Mouse (Mus musculus) midbrain, embryonic 11.5 days (tissue): ENCODE results near the gene Slc23a4. TPM values are rescaled to one million over a fixed set of nuclear protein-coding genes. Genes with fewer than 3 reads are reported as not detected.

Experiments
- ATAC-seq: fragments of 200-750 bp; cut with Nextera tagmentation; 2 replicates; pipeline ENCODE4 v1.8.0; 2017; ENCODE audit warnings: moderate TSS enrichment, moderate library complexity; ENCODE audit not compliant: low FRiP score
- DNase-seq: peaks from one replicate; pipeline ENCODE4 v3.0.0; 2015; ENCODE audit warnings: low spot score; ENCODE audit errors: missing footprints
- H3K27ac ChIP-seq: fragments of 300-500 bp; sonication (generic); 2 replicates; pipeline ENCODE4 v1.5.1; 2014; ENCODE audit warnings: low read depth, low read length
- H3K27me3 ChIP-seq: fragments of 300-500 bp; sonication (generic); 2 replicates; pipeline ENCODE4 v1.6.1; 2014; ENCODE audit warnings: mild to moderate bottlenecking, low read length, moderate library complexity, mixed read lengths; ENCODE audit not compliant: control insufficient read depth, insufficient read depth
- H3K36me3 ChIP-seq: fragments of 300-500 bp; sonication (generic); 2 replicates; pipeline ENCODE4 v1.6.1; 2014; ENCODE audit warnings: mild to moderate bottlenecking, low read length, moderate library complexity, mixed read lengths; ENCODE audit not compliant: control insufficient read depth, insufficient read depth
- H3K4me1 ChIP-seq: fragments of 300-500 bp; sonication (generic); 2 replicates; pipeline ENCODE4 v1.6.1; 2014; ENCODE audit warnings: low read length; ENCODE audit not compliant: control insufficient read depth, insufficient read depth
- H3K4me2 ChIP-seq: fragments of 300-500 bp; sonication (generic); 2 replicates; pipeline ENCODE4 v1.6.1; 2014; ENCODE audit warnings: mild to moderate bottlenecking, moderate library complexity
- H3K4me3 ChIP-seq: fragments of 300-500 bp; sonication (generic); 2 replicates; pipeline ENCODE4 v1.5.1; 2014; ENCODE audit warnings: low read depth, low read length
- H3K9ac ChIP-seq: fragments of 300-500 bp; sonication (generic); 2 replicates; pipeline ENCODE4 v1.6.1; 2014; ENCODE audit warnings: low read length
- H3K9me3 ChIP-seq: fragments of 300-500 bp; sonication (generic); 2 replicates; pipeline ENCODE4 v1.6.1; 2016; ENCODE audit warnings: low read length; ENCODE audit not compliant: control insufficient read depth
- WGBS: fragments of 180-500 bp; shearing (Covaris S2); extraction: QIAGEN DNeasy Blood & Tissue Kit; methylation state at CpG from one replicate; pipeline ENCODE4 v1.1.7; 2014; 5-methylcytosine and 5-hydroxymethylcytosine counted together
- polyA plus RNA-seq: library from polyadenylated mRNA; unstranded; fragments of >200 nt; fragmentation: Nextera tagmentation; extraction: Ambion mirVana; gene quantifications from 2 replicates; pipeline ENCODE4 v1.2.1, GENCODE M21; 2014

The Slc23a4 gene
- polyA plus RNA-seq, 1 experiment from 2014 or later, result 0.34 TPM

DNA sequence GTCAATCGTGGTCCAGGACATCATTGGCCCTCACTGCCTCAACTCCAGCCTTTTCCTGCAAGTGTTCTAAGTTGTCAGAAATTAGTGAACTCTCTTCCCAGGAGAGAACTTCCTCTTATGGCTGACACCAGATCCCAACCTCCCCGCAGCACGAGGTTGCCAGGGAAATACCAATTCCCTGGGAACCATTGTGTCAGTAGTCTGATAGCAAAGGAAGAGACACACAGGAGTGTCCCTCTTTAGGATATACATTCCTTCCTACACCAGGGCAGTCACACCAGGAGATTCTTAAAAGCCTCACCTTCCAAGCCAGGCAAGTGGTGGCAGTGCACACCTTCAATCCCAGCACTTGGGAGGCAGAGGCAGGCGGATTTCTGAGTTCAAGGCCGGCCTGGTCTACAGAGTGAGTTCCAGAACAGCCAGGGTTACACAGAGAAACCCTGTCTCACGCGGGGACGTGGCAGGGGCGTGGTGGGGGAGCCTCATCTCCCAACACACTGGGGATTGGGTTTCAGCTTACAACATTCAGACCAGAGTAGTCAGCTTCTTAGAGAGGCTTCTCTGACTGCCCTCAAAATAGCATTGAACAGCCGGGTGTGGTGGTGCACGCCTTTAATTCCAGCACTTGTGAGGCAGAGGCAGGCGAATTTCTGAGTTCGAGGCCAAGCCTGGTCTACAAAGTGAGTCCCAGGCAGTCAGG, 74.7 kb downstream of the Slc23a4 start:
- Histone ChIP-seq H3K27me3 (no peaks in the 10 kb centered on the region), H3K27ac (no peak overlapping the region), H3K4me1 (peaks cover 8% of the 10 kb centered on the region; the same call in 1 of the 2 replicates), H3K4me2 (no peak overlapping the region), H3K9ac (no peak overlapping the region), H3K9me3 (no peaks in the 10 kb centered on the region), H3K4me3 (no peak overlapping the region), H3K36me3 (no peaks in the 10 kb centered on the region)
- WGBS, result 87% methylated on average over 13 of the region's 13 CpGs
- ATAC-seq, result no peak
- no peak for DNase-seq

DNA sequence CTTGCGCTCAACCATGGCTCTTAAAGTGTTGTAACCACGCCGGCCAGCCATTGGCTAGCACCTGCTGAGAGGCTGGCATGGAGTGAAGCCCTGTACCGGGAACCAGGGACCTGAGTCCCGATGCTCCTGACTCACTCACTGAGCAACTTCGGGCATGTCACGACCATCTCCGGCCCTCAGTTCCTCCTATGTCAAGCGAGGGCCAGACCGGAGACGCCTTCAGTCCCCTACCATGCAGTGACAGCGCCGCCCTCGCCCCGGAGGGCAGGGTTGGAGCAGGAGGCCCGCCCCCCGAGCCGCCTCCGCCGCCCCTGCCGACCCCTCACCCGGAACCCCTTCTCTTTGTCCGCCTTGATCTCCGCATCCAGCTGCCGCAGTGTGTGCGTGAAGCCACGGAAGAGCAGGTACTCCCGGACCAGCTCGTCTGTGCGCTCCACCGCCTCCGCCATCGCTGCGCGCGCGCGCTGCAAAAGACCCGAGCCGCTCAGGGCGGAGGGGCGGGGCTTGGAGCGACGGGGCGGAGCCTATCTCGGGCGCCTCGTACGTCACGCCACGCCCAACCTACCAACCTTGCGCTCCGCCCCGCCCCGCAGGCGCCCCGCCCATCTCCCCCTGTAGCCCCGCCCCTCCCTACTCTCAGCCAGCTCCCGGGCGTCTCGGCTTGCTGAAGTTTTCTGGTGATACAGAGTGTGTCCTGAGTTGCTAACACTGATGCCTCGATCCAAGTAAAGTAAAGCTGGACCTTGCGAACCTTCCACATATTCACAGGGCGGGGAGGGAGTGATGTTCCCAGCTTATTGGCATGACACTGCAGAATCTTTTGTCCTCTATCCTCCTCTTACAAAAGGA, 77.6 kb downstream of the Slc23a4 start, which contains the start of gene Wdr91:
Wdr91 (minus strand) TSS at position 506 of the 849 bp plus-strand sequence.
- peak within 1 kb of the TSS; percentile 70; the same call in 1 of the 2 replicates for H3K27ac ChIP-seq
- H3K9ac ChIP-seq, result peak within 1 kb of the TSS; percentile 75
- ATAC-seq (peak; percentile 95), DNase-seq (peak; percentile 100)
- H3K36me3 ChIP-seq, result 0 out of 2 replicates have a peak, but pooled peaks cover 3% of the 10 kb centered on the region
- peak within 1 kb of the TSS; percentile 66 for H3K4me3 ChIP-seq
- peak within 1 kb of the TSS; percentile 49 for H3K4me2 ChIP-seq
- under 1% methylated on average over 64 of the region's 64 CpGs for WGBS
- H3K9me3 ChIP-seq, result no peaks in the 10 kb centered on the region
- H3K27me3 ChIP-seq, result no peaks in the 10 kb centered on the region
- peaks cover 8% of the 10 kb centered on the region; the same call in 1 of the 2 replicates for H3K4me1 ChIP-seq

DNA sequence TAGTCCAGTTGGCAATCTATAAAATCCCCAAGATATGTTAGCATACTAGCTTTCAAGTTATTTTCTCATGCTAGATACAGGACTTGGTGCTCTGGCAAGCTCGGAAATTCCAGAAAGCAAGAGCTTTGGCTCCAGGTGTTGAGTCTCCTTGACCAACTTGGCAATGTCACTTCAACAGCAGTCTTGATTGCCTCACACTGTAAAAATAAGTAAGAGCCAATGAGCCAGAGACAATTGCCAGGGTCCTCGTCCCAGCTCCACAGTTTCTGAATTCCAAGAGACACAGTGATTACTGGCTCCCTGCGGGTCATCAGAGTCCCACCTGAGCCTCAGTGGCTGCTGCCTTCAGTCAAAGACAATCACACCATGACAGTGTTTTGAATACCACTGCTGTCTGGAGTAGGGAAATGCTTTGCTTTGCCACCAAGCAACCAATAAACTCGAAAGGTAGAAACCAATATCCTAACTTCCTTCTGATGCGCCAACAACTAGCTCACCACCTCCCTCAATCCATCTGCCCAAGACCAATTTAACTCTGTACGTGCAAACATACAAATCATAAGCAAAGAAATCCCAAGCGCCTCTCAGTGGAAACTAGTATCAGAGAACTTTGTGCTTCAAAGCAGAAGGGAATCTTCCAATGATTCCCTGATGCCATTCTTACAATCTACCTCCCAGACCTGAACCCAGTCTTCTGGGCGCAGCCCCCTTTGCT, 78.4 kb downstream of the Slc23a4 start:
- ATAC-seq (no peak), DNase-seq (no peak)
- Histone ChIP-seq H3K4me1 (peaks cover 8% of the 10 kb centered on the region; the same call in 1 of the 2 replicates), H3K27ac (no peak overlapping the region), H3K36me3 (peaks cover 5% of the 10 kb centered on the region; the same call in 1 of the 2 replicates), H3K4me3 (peak overlapping the region; percentile 66), H3K4me2 (peak overlapping the region; percentile 49), H3K9me3 (no peaks in the 10 kb centered on the region), H3K27me3 (no peaks in the 10 kb centered on the region), H3K9ac (peak overlapping the region; percentile 75)
- 52% methylated on average over 8 of the region's 8 CpGs for WGBS

DNA sequence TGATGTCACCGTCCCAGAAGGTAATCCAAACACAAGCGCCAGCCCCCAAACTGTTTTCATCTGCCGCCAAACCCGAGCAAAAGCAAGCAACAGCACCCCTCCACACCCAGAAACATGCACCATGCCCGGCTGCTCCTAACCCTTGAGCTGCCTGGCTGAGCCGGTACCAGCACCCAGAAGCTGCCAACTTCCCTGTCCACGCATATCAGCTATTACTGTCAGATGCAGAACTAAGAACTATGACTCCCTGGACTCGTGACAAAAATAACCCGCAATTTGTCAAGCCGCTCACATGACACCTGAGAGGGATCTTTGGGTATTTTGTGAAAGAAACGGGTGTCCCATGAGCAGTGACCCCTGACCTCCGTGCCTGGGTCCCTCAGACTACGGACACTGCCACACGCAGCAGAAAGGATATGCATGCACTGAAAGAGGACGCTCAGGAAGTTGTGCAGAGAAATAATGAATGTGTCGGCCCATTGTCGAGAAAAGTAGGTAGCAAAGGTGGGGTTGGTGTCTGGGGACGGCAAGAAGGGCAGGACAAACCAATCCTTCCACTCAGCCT, 80.4 kb downstream of the Slc23a4 start:
- Histone ChIP-seq H3K27me3 (no peaks in the 10 kb centered on the region), H3K9me3 (no peaks in the 10 kb centered on the region), H3K4me3 (no peak overlapping the region), H3K9ac (no peak overlapping the region), H3K27ac (no peak overlapping the region), H3K36me3 (peaks cover 5% of the 10 kb centered on the region; the same call in 1 of the 2 replicates), H3K4me2 (no peak overlapping the region), H3K4me1 (peaks cover 8% of the 10 kb centered on the region; the same call in 1 of the 2 replicates)
- 87% methylated on average over 18 of the region's 18 CpGs for WGBS
- DNase-seq (no peak), ATAC-seq (no peak)

DNA sequence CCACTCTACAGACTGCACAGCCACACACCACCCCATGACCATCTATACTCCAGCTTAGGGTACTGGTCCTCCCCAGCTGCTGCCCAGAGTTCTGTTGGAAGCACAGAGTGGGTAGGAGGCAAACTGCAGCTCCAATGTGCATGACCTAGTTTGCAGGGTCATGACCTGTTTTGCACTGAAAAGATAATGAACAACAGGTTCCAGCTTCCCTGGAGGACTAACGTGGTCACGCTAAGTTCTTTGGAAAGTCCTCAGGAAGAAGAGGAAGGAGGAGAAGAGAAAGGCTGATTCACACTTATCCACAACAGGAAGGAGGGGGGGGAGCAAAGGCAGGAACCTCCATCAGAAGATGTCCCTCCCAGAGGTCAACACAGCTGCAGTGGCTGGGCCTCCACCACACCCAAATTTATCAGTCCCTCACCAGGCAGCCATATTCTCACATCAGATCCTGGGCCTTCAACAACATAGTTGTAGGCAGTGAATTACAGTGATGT, 81.0 kb downstream of the Slc23a4 start:
- ATAC-seq, result no peak
- no peak overlapping the region for H3K4me2 ChIP-seq
- H3K9ac ChIP-seq, result no peak overlapping the region
- peaks cover 8% of the 10 kb centered on the region for H3K4me1 ChIP-seq
- peaks cover 5% of the 10 kb centered on the region; the same call in 1 of the 2 replicates for H3K36me3 ChIP-seq
- no peaks in the 10 kb centered on the region for H3K27me3 ChIP-seq
- no peak overlapping the region for H3K4me3 ChIP-seq
- no peak for DNase-seq
- H3K27ac ChIP-seq, result no peak overlapping the region
- WGBS, result 79% methylated on average over 2 of the region's 2 CpGs
- H3K9me3 ChIP-seq, result no peaks in the 10 kb centered on the region

DNA sequence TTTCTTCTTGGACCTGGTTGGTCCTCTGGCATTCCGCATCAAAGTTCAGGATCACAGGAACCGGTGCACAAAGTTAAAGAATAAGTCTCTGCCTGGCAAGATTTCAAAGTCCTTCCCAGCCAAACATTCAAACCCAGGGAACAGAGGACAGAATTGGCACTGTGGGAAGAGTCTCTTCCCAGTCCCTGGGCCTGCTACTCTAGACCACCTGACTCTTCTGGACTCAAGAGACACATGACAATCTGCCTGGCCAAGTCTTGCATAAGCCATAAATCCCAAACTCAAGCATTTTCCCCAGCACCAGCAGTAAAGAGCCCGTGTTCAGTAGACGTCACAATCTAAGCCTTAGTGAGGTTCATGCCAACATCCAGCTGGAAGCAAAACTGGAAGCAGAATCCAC, 81.5 kb downstream of the Slc23a4 start:
- no peak overlapping the region for H3K4me2 ChIP-seq
- H3K9me3 ChIP-seq, result no peaks in the 10 kb centered on the region
- 96% methylated on average over 4 of the region's 4 CpGs for WGBS
- DNase-seq (no peak), ATAC-seq (no peak)
- no peak overlapping the region for H3K4me3 ChIP-seq
- no peak overlapping the region for H3K27ac ChIP-seq
- H3K4me1 ChIP-seq, result peaks cover 8% of the 10 kb centered on the region
- peaks cover 5% of the 10 kb centered on the region; the same call in 1 of the 2 replicates for H3K36me3 ChIP-seq
- H3K27me3 ChIP-seq, result no peaks in the 10 kb centered on the region
- H3K9ac ChIP-seq, result no peak overlapping the region

DNA sequence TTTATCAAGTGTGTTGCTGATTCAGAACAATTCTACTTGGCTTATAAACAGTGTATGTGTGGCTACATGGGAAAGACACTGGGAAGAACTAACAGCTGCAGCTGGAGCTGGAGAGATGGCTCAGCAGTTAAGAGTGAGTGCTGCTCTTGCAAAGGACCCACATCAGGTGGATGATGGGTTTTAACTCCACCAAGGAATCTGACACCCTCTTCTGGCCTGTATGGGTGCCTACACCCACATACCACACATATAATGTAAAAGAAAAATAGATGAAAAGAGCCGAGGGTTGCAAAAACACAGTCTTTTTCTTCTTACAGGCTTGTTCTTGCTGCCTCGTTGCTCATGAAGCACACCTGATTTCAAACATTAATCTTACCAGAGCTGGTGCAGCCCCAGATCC, 82.1 kb downstream of the Slc23a4 start:
- Histone ChIP-seq H3K4me1 (peaks cover 8% of the 10 kb centered on the region), H3K27me3 (no peaks in the 10 kb centered on the region), H3K4me3 (no peak overlapping the region), H3K9ac (no peak overlapping the region), H3K27ac (no peak overlapping the region), H3K9me3 (no peaks in the 10 kb centered on the region), H3K4me2 (no peak overlapping the region), H3K36me3 (peaks cover 5% of the 10 kb centered on the region; the same call in 1 of the 2 replicates)
- WGBS, result 88% methylated on average over 2 of the region's 2 CpGs
- DNase-seq (no peak), ATAC-seq (no peak)

DNA sequence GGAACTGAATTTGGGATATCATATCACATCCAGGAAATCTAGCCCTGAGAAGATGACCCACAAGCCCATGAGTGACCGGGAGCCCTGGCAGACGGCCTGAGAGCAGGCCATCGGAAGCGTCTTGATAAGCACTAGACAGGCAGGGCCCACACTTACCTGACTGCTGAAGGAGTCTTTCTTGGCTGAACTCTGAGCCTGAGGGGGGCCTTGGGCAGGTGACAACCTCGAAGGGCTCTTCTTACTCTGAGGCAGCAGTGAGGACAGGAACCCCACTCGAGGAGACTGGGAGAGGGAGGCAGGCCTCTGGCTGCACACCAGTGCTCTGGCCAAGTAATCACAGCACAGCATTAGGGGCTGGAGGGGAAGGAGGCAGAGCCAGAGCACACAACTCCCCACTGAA, 83.8 kb downstream of the Slc23a4 start:
- no peak overlapping the region for H3K4me2 ChIP-seq
- H3K4me3 ChIP-seq, result no peak overlapping the region
- H3K4me1 ChIP-seq, result peaks cover 1% of the 10 kb centered on the region
- no peak overlapping the region for H3K9ac ChIP-seq
- ATAC-seq (no peak), DNase-seq (no peak)
- H3K36me3 ChIP-seq, result peaks cover 6% of the 10 kb centered on the region; the same call in 1 of the 2 replicates
- no peak overlapping the region for H3K27ac ChIP-seq
- 88% methylated on average over 6 of the region's 6 CpGs for WGBS
- no peaks in the 10 kb centered on the region for H3K27me3 ChIP-seq
- no peaks in the 10 kb centered on the region for H3K9me3 ChIP-seq
